Mouse (Mus musculus): ENCODE measurements around the gene Lsamp. TPM values are rescaled to one million over a fixed set of nuclear protein-coding genes. Genes with fewer than 3 reads are reported as not detected.
A peak's percentile ranks its signal among the peaks of the same experiment; 100 is the strongest.

Lsamp gene
- total and polyA plus RNA-seq, 3 experiments, result not detected

DNA sequence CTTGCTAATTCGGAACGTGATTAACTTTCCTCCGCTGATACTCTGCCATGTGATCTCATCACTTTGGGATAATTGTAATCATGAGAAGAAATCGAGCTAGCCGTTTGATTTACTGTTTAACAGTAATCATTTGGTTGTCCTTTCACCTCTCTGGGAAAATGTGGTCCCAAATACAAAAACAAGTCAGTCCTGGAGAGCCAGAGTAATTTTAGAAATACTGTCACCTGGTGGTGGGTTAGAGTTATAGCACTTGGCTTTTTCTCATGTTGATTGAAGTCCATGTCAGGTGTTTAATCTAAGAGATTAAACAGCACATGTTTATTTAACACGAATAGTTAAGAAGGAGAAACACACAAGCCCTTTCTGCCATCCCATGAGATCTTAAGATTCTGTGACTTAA lies 1851.6 kb downstream of the Lsamp start:
- in situ Hi-C loops (cut with MboI; ENCODE audit: low pct_ligation_motif_present, low pct_unique_long_range_greater_than_20kb, low sequenced_read_pairs), result no loop called here
- dilution Hi-C loops (cut with MboI; ENCODE audit: extremely low pct_ligation_motif_present, extremely low pct_unique_long_range_greater_than_20kb, low sequenced_read_pairs), result no loop called here

DNA sequence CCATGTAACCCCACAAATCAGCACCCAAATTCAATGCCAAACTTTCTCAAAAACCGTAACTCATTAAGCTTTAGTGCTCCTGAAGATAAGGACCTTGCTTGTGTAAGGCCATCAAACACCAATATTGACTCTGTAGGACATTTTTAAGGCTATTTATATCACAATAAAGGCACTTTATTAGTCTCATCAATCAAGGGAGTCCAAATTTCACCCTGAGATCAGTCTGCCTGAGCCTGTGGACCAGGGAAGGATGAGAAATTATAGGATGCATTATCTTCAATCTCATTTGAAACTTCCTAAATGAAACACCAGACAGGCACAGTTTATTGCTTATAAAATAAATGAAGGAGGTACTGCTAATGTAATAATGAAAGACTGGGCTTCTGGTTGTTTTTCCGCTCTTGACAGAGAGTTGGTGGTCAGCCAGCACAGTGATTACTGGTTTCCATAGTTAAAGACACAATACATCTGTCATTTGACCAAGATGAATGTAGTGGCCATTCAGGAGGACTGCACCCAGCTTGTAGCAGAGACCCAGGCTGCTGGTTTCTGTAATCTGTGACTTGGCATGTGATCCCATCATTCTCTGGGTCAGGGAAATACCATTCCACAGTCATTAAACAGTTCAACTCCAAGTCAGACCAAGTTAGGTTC lies 1855.7 kb downstream of the Lsamp start:
- TF ChIP-seq NELFE (IDR thresholded peaks at IDR 0.05; ENCODE audit: low read depth, low read length), result no peak
- no peak for TF ChIP-seq ZKSCAN1 (IDR thresholded peaks at IDR 0.05; ENCODE audit: borderline replicate concordance, low read depth, low read length)
- no peak for TF ChIP-seq POLR2AphosphoS2 (IDR thresholded peaks at IDR 0.05; ENCODE audit: low read depth, low read length)
- no peak for TF ChIP-seq CTCF (conservative IDR thresholded peaks at IDR 0.05 in 1 of 2, IDR thresholded peaks at IDR 0.05 in 1 of 2; ENCODE audit: low read depth in 2 of 2, low read length in 2 of 2)
- TF ChIP-seq E2F4 (IDR thresholded peaks at IDR 0.05; ENCODE audit: insufficient replicate concordance, low read depth, low read length), result no peak
- no peak for TF ChIP-seq BHLHE40 (IDR thresholded peaks at IDR 0.05; ENCODE audit: low read depth, low read length)
- TF ChIP-seq UBTF (IDR thresholded peaks at IDR 0.05; ENCODE audit: low read depth, low read length), result no peak
- no peak for TF ChIP-seq ETS1 (conservative IDR thresholded peaks at IDR 0.05; ENCODE audit: low read depth, low read length)
- no peak for TF ChIP-seq POLR2A (IDR thresholded peaks at IDR 0.05; ENCODE audit: low read depth, low read length)
- no peak for TF ChIP-seq ZNF384 (IDR thresholded peaks at IDR 0.05; ENCODE audit: low read depth, low read length)
- dilution Hi-C loops (cut with MboI; ENCODE audit: extremely low pct_ligation_motif_present, extremely low pct_unique_long_range_greater_than_20kb, low sequenced_read_pairs), result no loop called here
- H3K36me3 ChIP-seq (replicated peaks in 1 of 2; ENCODE audit: control insufficient read depth in 1 of 2, insufficient read depth in 1 of 2, low read length in 1 of 2), result no peaks in the 10 kb centered on the region
- no peak overlapping the region for H3K27ac ChIP-seq (ENCODE audit: insufficient read depth, low read depth)
- DNase-seq (ENCODE audit: extremely low read depth), result no peak
- no peaks in the 10 kb centered on the region for H3K27me3 ChIP-seq (replicated peaks)
- H3K4me1 ChIP-seq (ENCODE audit: control insufficient read depth in 1 of 2, insufficient read depth in 2 of 2), result no peaks in the 10 kb centered on the region
- peaks cover 55% of the 10 kb centered on the region for H3K9me3 ChIP-seq (replicated peaks; ENCODE audit: low read length)
- H3K9ac ChIP-seq (ENCODE audit: insufficient read depth, low read depth), result no peak overlapping the region
- no peaks in the 10 kb centered on the region for H3K79me2 ChIP-seq (replicated peaks; ENCODE audit: control insufficient read depth, extremely low read depth, insufficient read depth, poor library complexity, severe bottlenecking)
- no peak overlapping the region for H3K4me2 ChIP-seq (ENCODE audit: insufficient read depth, low read depth, poor library complexity, severe bottlenecking)
- H3K4me3 ChIP-seq (replicated peaks in 1 of 3; ENCODE audit: low read depth in 2 of 3, low read length in 2 of 3, poor library complexity in 1 of 3), result no peak overlapping the region
- in situ Hi-C loops (cut with MboI; ENCODE audit: low pct_ligation_motif_present, low pct_unique_long_range_greater_than_20kb, low sequenced_read_pairs), result no loop called here

More for the DNA sequence above, 1851.6 kb downstream of the Lsamp start:
- DNase-seq (ENCODE audit: extremely low read depth), result no peak
- TF ChIP-seq POLR2A (IDR thresholded peaks at IDR 0.05; ENCODE audit: low read depth, low read length), result no peak
- 0 out of 4 replicates have a peak, but pooled peaks of 1 of the 2 experiments have one; percentile 16 for TF ChIP-seq CTCF (conservative IDR thresholded peaks at IDR 0.05 in 1 of 2, IDR thresholded peaks at IDR 0.05 in 1 of 2; ENCODE audit: low read depth in 2 of 2, low read length in 2 of 2)
- no peak overlapping the region for H3K4me2 ChIP-seq (ENCODE audit: insufficient read depth, low read depth, poor library complexity, severe bottlenecking)
- no peaks in the 10 kb centered on the region for H3K79me2 ChIP-seq (replicated peaks; ENCODE audit: control insufficient read depth, extremely low read depth, insufficient read depth, poor library complexity, severe bottlenecking)
- H3K27me3 ChIP-seq (replicated peaks), result no peaks in the 10 kb centered on the region
- H3K4me3 ChIP-seq (replicated peaks in 1 of 3; ENCODE audit: low read depth in 2 of 3, low read length in 2 of 3, poor library complexity in 1 of 3), result no peak overlapping the region
- no peak overlapping the region for H3K27ac ChIP-seq (ENCODE audit: insufficient read depth, low read depth)
- H3K36me3 ChIP-seq (replicated peaks in 1 of 2; ENCODE audit: control insufficient read depth in 1 of 2, insufficient read depth in 1 of 2, low read length in 1 of 2), result no peaks in the 10 kb centered on the region
- H3K4me1 ChIP-seq (ENCODE audit: control insufficient read depth in 1 of 2, insufficient read depth in 2 of 2), result no peaks in the 10 kb centered on the region
- peaks cover 46% of the 10 kb centered on the region for H3K9me3 ChIP-seq (replicated peaks; ENCODE audit: low read length)
- no peak overlapping the region for H3K9ac ChIP-seq (ENCODE audit: insufficient read depth, low read depth)

DNA sequence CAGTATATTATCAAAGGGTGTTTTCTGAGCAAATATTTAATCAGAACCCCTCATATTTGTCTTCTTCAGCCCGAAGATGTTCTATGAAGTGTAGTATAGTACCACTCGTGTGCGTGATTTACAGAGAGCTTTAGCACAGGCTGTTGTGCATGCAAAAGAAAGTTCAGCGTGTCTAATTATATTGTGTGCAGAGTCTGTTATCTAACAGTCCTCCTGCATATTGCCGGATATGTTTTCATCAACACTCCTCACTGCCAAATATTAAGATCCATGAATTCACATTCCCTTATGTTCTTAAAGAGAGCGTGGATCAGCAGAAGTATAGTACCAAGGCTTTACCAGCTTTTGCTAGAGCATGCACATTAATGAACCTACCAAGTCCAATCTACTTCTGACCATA lies 1862.7 kb downstream of the Lsamp start:
- H3K4me2 ChIP-seq (ENCODE audit: insufficient read depth, low read depth, poor library complexity, severe bottlenecking), result no peak overlapping the region
- H3K27ac ChIP-seq (ENCODE audit: insufficient read depth, low read depth), result no peak overlapping the region
- H3K79me2 ChIP-seq (replicated peaks; ENCODE audit: control insufficient read depth, extremely low read depth, insufficient read depth, poor library complexity, severe bottlenecking), result no peaks in the 10 kb centered on the region
- DNase-seq (ENCODE audit: extremely low read depth), result no peak
- dilution Hi-C loops (cut with MboI; ENCODE audit: extremely low pct_ligation_motif_present, extremely low pct_unique_long_range_greater_than_20kb, low sequenced_read_pairs) (no loop called here), in situ Hi-C loops (cut with MboI; ENCODE audit: low pct_ligation_motif_present, low pct_unique_long_range_greater_than_20kb, low sequenced_read_pairs) (no loop called here)
- H3K9me3 ChIP-seq (replicated peaks; ENCODE audit: low read length), result peaks cover 46% of the 10 kb centered on the region
- H3K36me3 ChIP-seq (replicated peaks in 1 of 2; ENCODE audit: control insufficient read depth in 1 of 2, insufficient read depth in 1 of 2, low read length in 1 of 2), result no peaks in the 10 kb centered on the region
- H3K4me3 ChIP-seq (replicated peaks in 1 of 3; ENCODE audit: low read depth in 2 of 3, low read length in 2 of 3, poor library complexity in 1 of 3), result no peak overlapping the region
- no peaks in the 10 kb centered on the region for H3K4me1 ChIP-seq (ENCODE audit: control insufficient read depth in 1 of 2, insufficient read depth in 2 of 2)
- H3K9ac ChIP-seq (ENCODE audit: insufficient read depth, low read depth), result no peak overlapping the region
- H3K27me3 ChIP-seq (replicated peaks), result no peaks in the 10 kb centered on the region
- TF ChIP-seq MYC (IDR thresholded peaks at IDR 0.05; ENCODE audit: low read depth, low read length), result no peak
